Mouse (Mus musculus): Measurements from ENCODE around the gene Atg4d. TPM values are rescaled to one million over a fixed set of nuclear protein-coding genes. Genes with fewer than 3 reads are reported as not detected.

The Atg4d gene
- polyA plus RNA-seq, 1 experiment from 2014 or later = 40.5 TPM

Other genes starting within 250 kb of the Atg4d start
- gene Icam1, start 249.3 kb upstream of the Atg4d start, polyA plus RNA-seq (2015; fragmentation: Nextera tagmentation; extraction: Ambion mirVana) = 20.7 and 21.7 TPM in 2 replicates
- 0.59 and 1.0 TPM in 2 replicates for gene Icam4, start 235.9 kb upstream of the Atg4d start, polyA plus RNA-seq (2015; fragmentation: Nextera tagmentation; extraction: Ambion mirVana)
- 0.20 TPM in 2 replicates for gene Icam5, start 233.2 kb upstream of the Atg4d start, polyA plus RNA-seq (2015; fragmentation: Nextera tagmentation; extraction: Ambion mirVana)
- gene Zglp1, start 198.2 kb upstream of the Atg4d start, polyA plus RNA-seq (2015; fragmentation: Nextera tagmentation; extraction: Ambion mirVana) = 0.39 and 1.5 TPM in 2 replicates
- gene Gm49373, start 192.2 kb upstream of the Atg4d start, polyA plus RNA-seq (2015; fragmentation: Nextera tagmentation; extraction: Ambion mirVana) = 0.72 and 1.0 TPM in 2 replicates
- gene Fdx1l, start 191.7 kb upstream of the Atg4d start, polyA plus RNA-seq (2015; fragmentation: Nextera tagmentation; extraction: Ambion mirVana) = 61.0 and 65.4 TPM in 2 replicates
- gene Gm38431, start 173.3 kb upstream of the Atg4d start, polyA plus RNA-seq (2015; fragmentation: Nextera tagmentation; extraction: Ambion mirVana) = 1.6 and 2.9 TPM in 2 replicates
- 55.4 and 65.8 TPM in 2 replicates for gene Raver1, start 173.3 kb upstream of the Atg4d start, polyA plus RNA-seq (2015; fragmentation: Nextera tagmentation; extraction: Ambion mirVana)
- 13.9 and 16.0 TPM in 2 replicates for gene Tyk2, start 134.1 kb upstream of the Atg4d start, polyA plus RNA-seq (2015; fragmentation: Nextera tagmentation; extraction: Ambion mirVana)
- 296 and 300 TPM in 2 replicates for gene Cdc37, start 115.3 kb upstream of the Atg4d start, polyA plus RNA-seq (2015; fragmentation: Nextera tagmentation; extraction: Ambion mirVana)
- 7.5 and 9.4 TPM in 2 replicates for gene Pde4a, start 99.6 kb upstream of the Atg4d start, polyA plus RNA-seq (2015; fragmentation: Nextera tagmentation; extraction: Ambion mirVana)
- gene Keap1, start 25.9 kb upstream of the Atg4d start, polyA plus RNA-seq (2015; fragmentation: Nextera tagmentation; extraction: Ambion mirVana) = 73.2 and 76.4 TPM in 2 replicates
- gene S1pr5, start 16.9 kb upstream of the Atg4d start, polyA plus RNA-seq (2015; fragmentation: Nextera tagmentation; extraction: Ambion mirVana) = 4.5 and 5.0 TPM in 2 replicates
- gene Kri1, start 22.7 kb downstream of the Atg4d start, polyA plus RNA-seq (2015; fragmentation: Nextera tagmentation; extraction: Ambion mirVana) = 18.2 and 19.0 TPM in 2 replicates
- 57.8 and 63.0 TPM in 2 replicates for gene Cdkn2d, start 26.1 kb downstream of the Atg4d start, polyA plus RNA-seq (2015; fragmentation: Nextera tagmentation; extraction: Ambion mirVana)
- gene Ap1m2, start 47.0 kb downstream of the Atg4d start, polyA plus RNA-seq (2015; fragmentation: Nextera tagmentation; extraction: Ambion mirVana) = 38.1 and 46.9 TPM in 2 replicates
- 133 and 143 TPM in 2 replicates for gene Slc44a2, start 55.4 kb downstream of the Atg4d start, polyA plus RNA-seq (2015; fragmentation: Nextera tagmentation; extraction: Ambion mirVana)
- 179 and 180 TPM in 2 replicates for gene Ilf3, start 102.6 kb downstream of the Atg4d start, polyA plus RNA-seq (2015; fragmentation: Nextera tagmentation; extraction: Ambion mirVana)
- gene Qtrt1, start 146.5 kb downstream of the Atg4d start, polyA plus RNA-seq (2015; fragmentation: Nextera tagmentation; extraction: Ambion mirVana) = 47.5 and 48.6 TPM in 2 replicates
- gene Dnm2, start 159.6 kb downstream of the Atg4d start, polyA plus RNA-seq (2015; fragmentation: Nextera tagmentation; extraction: Ambion mirVana) = 79.7 and 85.9 TPM in 2 replicates
- 113 and 123 TPM in 2 replicates for gene Tmed1, start 245.0 kb downstream of the Atg4d start, polyA plus RNA-seq (2015; fragmentation: Nextera tagmentation; extraction: Ambion mirVana)